Mouse (Mus musculus) gastrocnemius, postnatal 4 days (tissue): ENCODE measurements around the gene Gpr158. TPM values are rescaled to one million over a fixed set of nuclear protein-coding genes. Genes with fewer than 3 reads are reported as not detected.

Experiments
- DNase-seq, 2 experiments: peaks; one replicate each; pipeline ENCODE4 v3.0.0; 2021 to 2022; ENCODE audit warnings: low spot score in 2 of 2, mixed read lengths in 2 of 2
- total RNA-seq, 2 experiments: library from RNA; stranded (reverse); gene quantifications; 2 replicates each; pipeline ENCODE4 v1.2.3; 2021

The Gpr158 gene
- total RNA-seq, 2 experiments from 2014 or later, result not detected

GRCm38 (mm10) chr2:21632136-21632535, 264.8 kb downstream of the Gpr158 start:
- no peak for DNase-seq

GRCm38 (mm10) chr2:21665721-21666120, 298.4 kb downstream of the Gpr158 start:
- no peak for DNase-seq

GRCm38 (mm10) chr2:21676084-21676838, 308.9 kb downstream of the Gpr158 start:
- no peak for DNase-seq

- DNase-seq, result no peak
Measured at GRCm38 (mm10) chr2:21676839-21677123, 309.4 kb downstream of the Gpr158 start.

GRCm38 (mm10) chr2:21680735-21681270, 313.5 kb downstream of the Gpr158 start:
- no peak for DNase-seq

- DNase-seq, result no peak
Measured at GRCm38 (mm10) chr2:21684736-21685135, 317.4 kb downstream of the Gpr158 start.

GRCm38 (mm10) chr2:21693128-21693527, 325.8 kb downstream of the Gpr158 start:
- DNase-seq, result no peak

- DNase-seq, result no peak
Measured at GRCm38 (mm10) chr2:21693807-21694594, 326.7 kb downstream of the Gpr158 start.

GRCm38 (mm10) chr2:21728075-21728474, 360.7 kb downstream of the Gpr158 start:
- DNase-seq, result no peak

GRCm38 (mm10) chr2:21783721-21784120, 416.4 kb downstream of the Gpr158 start:
- DNase-seq, result no peak

- no peak for DNase-seq
Measured at GRCm38 (mm10) chr2:21793156-21793555, 425.8 kb downstream of the Gpr158 start.

GRCm38 (mm10) chr2:21799616-21800015, 432.3 kb downstream of the Gpr158 start:
- DNase-seq, result no peak

- DNase-seq, result no peak
Measured at GRCm38 (mm10) chr2:21800045-21800444, 432.7 kb downstream of the Gpr158 start.

GRCm38 (mm10) chr2:21808510-21808909, 441.2 kb downstream of the Gpr158 start:
- DNase-seq, result no peak

- DNase-seq, result no peak
Measured at GRCm38 (mm10) chr2:21810431-21810830, 443.1 kb downstream of the Gpr158 start.

GRCm38 (mm10) chr2:21864061-21864460, 496.7 kb downstream of the Gpr158 start:
- DNase-seq, result no peak

Other genes with a start within 250 kb of the Gpr158 start
- gene Enkur, start 162.2 kb upstream of the Gpr158 start, total RNA-seq, result 1 to 10 TPM; 6.5 to 7.9 TPM
- gene Thnsl1, start 161.8 kb upstream of the Gpr158 start, total RNA-seq, result 1 to 10 TPM; 4.5 to 5.7 TPM